Mouse (Mus musculus) bone marrow, adult 2 months (tissue): ENCODE data around the gene Sgms1.

Experiments
- CTCF ChIP-seq: fragments of 200-500 bp; IDR thresholded peaks from 2 replicates; pipeline ENCODE4 v1.5.1; 2011; ENCODE audit warnings: low read length, control low read depth; ENCODE audit not compliant: control insufficient read depth, insufficient read depth
- POLR2A ChIP-seq: fragments of 200-500 bp; IDR thresholded peaks from 2 replicates; pipeline ENCODE4 v1.6.1; 2011; ENCODE audit warnings: low read depth, mild to moderate bottlenecking, control low read depth, low read length, borderline replicate concordance; ENCODE audit not compliant: control insufficient read depth

DNA sequence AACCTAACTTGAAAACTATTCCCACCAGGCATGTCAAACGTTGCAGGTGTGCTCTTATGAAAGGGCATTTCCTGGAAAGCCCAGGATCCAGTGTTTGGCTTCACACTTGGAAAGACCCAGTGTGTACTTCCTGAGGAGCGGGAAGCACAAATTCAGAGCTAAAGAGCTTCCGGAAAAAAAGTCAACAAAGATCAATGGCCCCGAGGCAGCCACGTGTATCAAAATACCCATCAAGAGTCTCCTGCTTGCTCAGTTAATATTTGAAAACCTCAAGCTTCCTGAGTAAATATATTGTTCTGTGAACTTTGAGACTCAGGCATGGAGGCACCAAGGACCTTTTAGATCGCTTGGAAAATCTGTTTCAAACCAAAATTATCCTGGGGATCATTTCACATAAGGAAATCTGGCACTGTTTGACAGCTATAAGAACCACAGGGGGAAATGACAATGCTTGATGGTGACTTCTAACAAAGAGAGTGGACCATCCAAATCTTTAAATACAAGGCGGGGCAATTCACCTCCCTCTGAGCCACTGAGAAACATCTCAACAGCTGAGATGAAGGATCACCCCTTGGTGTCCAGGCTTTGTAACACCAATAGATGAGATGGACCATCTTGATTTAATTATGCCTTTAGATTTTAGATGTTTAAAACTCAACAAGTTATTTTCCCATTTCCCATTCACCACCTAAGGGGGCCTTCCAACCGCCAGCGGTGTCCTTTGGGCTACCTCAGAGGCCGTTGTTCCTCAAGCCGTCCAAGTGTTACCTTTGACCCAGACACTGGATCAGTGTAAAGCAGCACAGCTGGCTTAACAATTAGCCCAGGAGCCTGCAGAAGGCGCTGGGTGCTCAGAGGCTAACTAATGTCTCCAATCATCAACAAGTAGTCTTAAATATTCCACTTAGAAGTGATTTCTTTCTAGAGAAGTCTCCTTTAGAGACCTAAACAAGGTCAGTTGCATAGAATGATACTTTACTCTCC is 187.1 kb downstream of the Sgms1 start:
- no peak for TF ChIP-seq CTCF
- TF ChIP-seq POLR2A, result no peak
